Mouse (Mus musculus) MEL (cell line): ENCODE measurements at regions not wholly inside any gene's neighbourhood (a gene's known extent, or its start where the extent isn't known, plus 50 kb on each side); places are given as distances from the start of the nearest gene placed in this dataset.

Source experiments
- DNase-seq: peaks from one replicate; pipeline ENCODE4 v3.0.0; 2011; ENCODE audit warnings: low read depth, low spot score
- H3K27ac ChIP-seq: 2 replicates; pipeline ENCODE4 v1.5.1; 2012; ENCODE audit warnings: low read depth, mild to moderate bottlenecking, control low read depth, low read length, moderate library complexity; ENCODE audit not compliant: control insufficient read depth
- H3K27me3 ChIP-seq, 2 experiments: fragments of 150-350 bp in 1 of 2; sonication (generic) in 1 of 2; 2 replicates each; pipeline ENCODE4 v1.6.1; 2012; ENCODE audit warnings: low read length in 2 of 2, mild to moderate bottlenecking in 2 of 2, improper control_type of control experiment in 1 of 2, moderate library complexity in 1 of 2; ENCODE audit not compliant: insufficient read depth in 2 of 2, control insufficient read depth in 1 of 2
- H3K36me3 ChIP-seq, 2 experiments: 2 replicates each; pipeline ENCODE4 v1.6.1; 2012 to 2014; ENCODE audit warnings: low read length in 2 of 2, improper control_type of control experiment in 1 of 2, inconsistent platforms in 1 of 2, mild to moderate bottlenecking in 1 of 2; ENCODE audit not compliant: insufficient read depth in 2 of 2, control insufficient read depth in 1 of 2
- H3K4me1 ChIP-seq, 2 experiments: fragments of 150-350 bp in 1 of 2; sonication (generic) in 1 of 2; 2 replicates each; pipeline ENCODE4 v1.6.1; 2012; ENCODE audit warnings: low read length in 2 of 2, improper control_type of control experiment in 1 of 2, mild to moderate bottlenecking in 1 of 2; ENCODE audit not compliant: insufficient read depth in 2 of 2, control insufficient read depth in 1 of 2
- H3K4me3 ChIP-seq, 2 experiments: fragments of 150-350 bp in 1 of 2; sonication (generic) in 1 of 2; 2 replicates each; pipeline ENCODE4 v1.5.1; 2012; ENCODE audit warnings: low read depth in 2 of 2, low read length in 2 of 2, mild to moderate bottlenecking in 2 of 2, moderate library complexity in 2 of 2, control low read depth in 1 of 2, improper control_type of control experiment in 1 of 2; ENCODE audit not compliant: control insufficient read depth in 1 of 2, insufficient read depth in 1 of 2
- H3K79me2 ChIP-seq: 2 replicates; pipeline ENCODE4 v1.6.1; 2012; ENCODE audit warnings: mild to moderate bottlenecking, low read length, moderate library complexity; ENCODE audit not compliant: control insufficient read depth, poor library complexity, insufficient read depth
- H3K9ac ChIP-seq: 2 replicates; pipeline ENCODE4 v1.6.1; 2012; ENCODE audit warnings: low read depth, mild to moderate bottlenecking, control low read depth, low read length, moderate library complexity; ENCODE audit not compliant: control insufficient read depth, poor library complexity, severe bottlenecking
- H3K9me3 ChIP-seq: fragments of 150-350 bp; sonication (generic); replicated peaks from 2 replicates; pipeline ENCODE4 v1.6.1; 2012; ENCODE audit warnings: mild to moderate bottlenecking, low read length, improper control_type of control experiment, moderate library complexity; ENCODE audit not compliant: insufficient read depth
- CHD1 ChIP-seq: IDR thresholded peaks from 2 replicates; pipeline ENCODE4 v1.6.1; 2012; ENCODE audit warnings: low read depth, mild to moderate bottlenecking, inconsistent platforms, low read length, improper control_type of control experiment
- ETS1 ChIP-seq: IDR thresholded peaks from 2 replicates; pipeline ENCODE4 v1.6.1; 2012; ENCODE audit warnings: low read depth, mild to moderate bottlenecking, inconsistent platforms, low read length, improper control_type of control experiment, moderate library complexity
- MAFK ChIP-seq: IDR thresholded peaks from 2 replicates; pipeline ENCODE4 v1.6.1; 2011; ENCODE audit warnings: low read depth, mild to moderate bottlenecking, low read length, improper control_type of control experiment, borderline replicate concordance
- MAX ChIP-seq: IDR thresholded peaks from 2 replicates; pipeline ENCODE4 v1.6.1; 2011; ENCODE audit warnings: low read length, improper control_type of control experiment
- MXI1 ChIP-seq: IDR thresholded peaks from 2 replicates; pipeline ENCODE4 v1.6.1; 2011; ENCODE audit warnings: mild to moderate bottlenecking, low read depth, low read length, improper control_type of control experiment
- MYB ChIP-seq: IDR thresholded peaks from 2 replicates; pipeline ENCODE4 v1.6.1; 2011; ENCODE audit warnings: mild to moderate bottlenecking, low read depth, low read length, improper control_type of control experiment
- MYC ChIP-seq: IDR thresholded peaks from 2 replicates; pipeline ENCODE4 v1.6.1; 2011; ENCODE audit warnings: low read depth, mild to moderate bottlenecking, low read length, improper control_type of control experiment, moderate library complexity
- NRF1 ChIP-seq: IDR thresholded peaks from 2 replicates; pipeline ENCODE4 v1.6.1; 2014; ENCODE audit warnings: low read depth, mild to moderate bottlenecking, inconsistent platforms, low read length, improper control_type of control experiment, moderate library complexity; ENCODE audit not compliant: poor library complexity, insufficient read depth, severe bottlenecking
- RCOR1 ChIP-seq: IDR thresholded peaks from 2 replicates; pipeline ENCODE4 v1.6.1; 2012; ENCODE audit warnings: low read depth, mild to moderate bottlenecking, inconsistent platforms, low read length, improper control_type of control experiment
- SIN3A ChIP-seq: IDR thresholded peaks from 2 replicates; pipeline ENCODE4 v1.6.1; 2012; ENCODE audit warnings: low read length, improper control_type of control experiment, inconsistent platforms
- SMC3 ChIP-seq: IDR thresholded peaks from 2 replicates; pipeline ENCODE4 v1.6.1; 2011; ENCODE audit warnings: low read depth, low read length, improper control_type of control experiment
- TBP ChIP-seq: IDR thresholded peaks from 2 replicates; pipeline ENCODE4 v1.8.0; 2011; ENCODE audit warnings: low read depth, low read length, improper control_type of control experiment
- TCF12 ChIP-seq: IDR thresholded peaks from 2 replicates; pipeline ENCODE4 v1.6.1; 2014; ENCODE audit warnings: low read depth, mild to moderate bottlenecking, inconsistent platforms, low read length, improper control_type of control experiment, moderate library complexity
- USF1 ChIP-seq: IDR thresholded peaks from 2 replicates; pipeline ENCODE4 v1.6.1; 2014; ENCODE audit warnings: low read depth, mild to moderate bottlenecking, inconsistent platforms, low read length, improper control_type of control experiment, moderate library complexity
- ZC3H11A ChIP-seq: IDR thresholded peaks from 2 replicates; pipeline ENCODE4 v1.6.1; 2012; ENCODE audit warnings: low read depth, mild to moderate bottlenecking, inconsistent platforms, low read length, improper control_type of control experiment

DNA sequence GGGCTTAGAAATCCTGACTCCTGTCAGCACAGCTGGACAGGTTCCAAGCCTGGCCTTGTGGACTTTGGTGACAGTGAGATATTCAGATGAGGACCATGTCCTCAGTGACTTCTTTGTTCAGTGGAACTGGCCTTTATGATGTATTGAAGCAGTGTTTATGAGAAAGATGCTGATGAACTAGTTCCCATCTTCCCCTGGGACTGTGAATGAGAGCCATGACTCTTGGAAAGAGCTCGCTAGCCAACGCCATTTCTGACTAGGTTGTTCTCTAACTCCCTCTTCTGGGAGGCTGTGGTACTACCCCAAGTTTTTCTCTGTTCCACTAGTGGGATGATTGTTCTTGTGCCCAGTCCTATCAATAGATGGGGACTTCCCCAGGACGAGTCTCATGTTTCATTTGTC is 57.7 kb upstream of the Gm2310 start (continued):
- no peak for TF ChIP-seq MYB

DNA sequence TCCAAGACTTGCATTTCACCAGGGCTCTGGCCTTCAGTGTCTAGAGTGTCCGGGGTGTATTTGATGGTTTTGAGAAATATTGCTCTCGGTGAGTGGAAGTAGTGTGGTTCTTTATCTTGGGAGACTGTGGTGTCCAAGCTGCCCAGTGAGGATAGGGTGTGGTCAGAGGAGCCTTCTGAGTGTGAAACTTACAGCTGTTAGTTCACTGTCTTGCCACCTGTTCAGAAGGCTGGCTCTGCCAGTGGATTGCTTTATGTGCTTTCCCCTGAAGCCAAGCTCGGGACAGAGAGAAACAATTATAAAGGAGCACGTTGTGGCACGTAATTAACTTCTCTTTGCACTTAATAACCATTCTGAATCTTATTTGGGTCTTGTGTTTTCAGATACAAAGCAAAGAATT is 57.2 kb upstream of the Gm2310 start:
- DNase-seq, result no peak
- peaks cover 0 to 3% of the 10 kb centered on the region in 2 experiments; a peak in 1 of 4 replicates for H3K36me3 ChIP-seq
- H3K79me2 ChIP-seq, result no peaks in the 10 kb centered on the region
- H3K9ac ChIP-seq, result no peak overlapping the region
- H3K27ac ChIP-seq, result no peak overlapping the region
- TF ChIP-seq MYC, result no peak
- no peak for TF ChIP-seq RCOR1
- no peak for TF ChIP-seq MAFK
- no peak for TF ChIP-seq TCF12
- no peak for TF ChIP-seq USF1
- H3K4me1 ChIP-seq, result 0 out of 4 replicates have a peak, but pooled peaks cover 0 to 2% of the 10 kb centered on the region in 2 experiments
- H3K27me3 ChIP-seq, result peaks cover 3 to 7% of the 10 kb centered on the region in 2 experiments
- no peaks in the 10 kb centered on the region for H3K9me3 ChIP-seq
- no peak overlapping the region for H3K4me3 ChIP-seq

DNA sequence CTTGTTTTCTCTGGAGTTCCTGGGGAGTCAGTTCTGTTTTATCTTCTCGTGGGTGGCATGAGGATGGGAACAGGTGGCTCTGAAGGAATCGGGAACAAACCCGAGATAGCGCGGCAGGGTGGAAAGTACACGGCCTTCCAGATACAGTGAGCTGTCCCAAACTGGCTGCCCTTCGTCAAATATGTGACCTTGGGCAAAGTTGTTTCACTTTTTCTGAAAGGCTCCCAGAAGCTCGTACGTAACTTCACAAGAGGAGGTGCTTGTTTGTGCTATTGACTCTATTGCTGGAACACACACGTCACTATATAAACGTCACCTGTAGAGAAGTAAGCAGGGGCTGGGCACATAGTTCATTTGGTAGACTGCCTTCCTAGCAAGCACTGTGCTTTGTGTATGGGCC is 49.9 kb upstream of the Gm2310 start:
- H3K27me3 ChIP-seq, result peaks cover 8 to 10% of the 10 kb centered on the region in 2 experiments
- no peak overlapping the region for H3K27ac ChIP-seq
- peak; percentile 74 for DNase-seq
- H3K4me1 ChIP-seq, result peaks cover 0 to 5% of the 10 kb centered on the region in 2 experiments; a peak in 2 of 4 replicates
- TF ChIP-seq SMC3 (0 out of 2 replicates have a peak, but pooled peaks have one; percentile 19), TCF12 (0 out of 2 replicates have a peak, but pooled peaks have one; percentile 3), SIN3A (peak; percentile 50; the same call in 1 of the 2 replicates), MAX (0 out of 2 replicates have a peak, but pooled peaks have one; percentile 17), TBP (0 out of 2 replicates have a peak, but pooled peaks have one; percentile 25), MXI1 (peak; percentile 42; the same call in 1 of the 2 replicates), CHD1 (no peak), ZC3H11A (no peak), ETS1 (0 out of 2 replicates have a peak, but pooled peaks have one; percentile 15), NRF1 (no peak)
- no peaks in the 10 kb centered on the region for H3K9me3 ChIP-seq
- H3K4me3 ChIP-seq, result peak overlapping the region; percentile 87 to 89
- H3K79me2 ChIP-seq, result no peaks in the 10 kb centered on the region
- peaks cover 0 to 3% of the 10 kb centered on the region in 2 experiments; a peak in 2 of 4 replicates for H3K36me3 ChIP-seq
- peak overlapping the region; percentile 48 for H3K9ac ChIP-seq
